Comparison of ENCODE assay signal across 7 mouse cellular contexts in the genomic region with DNA sequence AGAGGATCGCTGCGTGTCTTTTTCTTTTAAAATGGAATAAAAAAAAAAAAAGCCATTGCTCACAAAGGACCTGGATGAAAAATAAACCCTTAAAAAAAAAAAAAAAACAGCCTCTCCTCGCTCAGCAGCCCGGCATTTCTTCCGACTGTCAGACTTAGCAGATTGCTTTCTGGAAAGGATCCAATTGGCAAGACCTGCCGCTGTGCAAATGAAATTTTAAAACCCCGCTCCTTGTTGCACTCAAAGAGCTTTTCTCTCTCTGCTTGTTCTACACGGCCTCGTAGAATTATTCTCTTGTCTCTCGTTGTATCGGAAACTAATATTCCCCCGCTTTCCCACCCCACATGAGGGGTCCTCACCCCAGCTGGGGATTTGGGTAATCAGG.
DNase-seq lines count a peak whose midpoint lies in the region; ATAC-seq and TF ChIP-seq lines count a peak whose summit lies in the region.

No protein-coding gene starts in this region.

- no peak for TF ChIP-seq POLR2A in brain, embryonic 14.5 days (IDR thresholded peaks at IDR 0.05; ENCODE audit: borderline replicate concordance, extremely low read depth, insufficient read depth, insufficient read length, poor library complexity, severe bottlenecking)

- no peaks in the 10 kb centered on the region for H3K36me3 ChIP-seq in heart, embryonic 15.5 days
- no peaks in the 10 kb centered on the region for H3K36me3 ChIP-seq in midbrain, embryonic 13.5 days

- 21% methylated on average over 12 of the region's 12 CpGs for WGBS in heart, embryonic 15.5 days
- 23% methylated on average over 12 of the region's 12 CpGs for WGBS in midbrain, embryonic 13.5 days

- H3K9ac ChIP-seq in heart, embryonic 15.5 days: 0 out of 2 replicates have a peak overlapping the region, but pooled peaks have one; percentile 36
- no peak overlapping the region for H3K9ac ChIP-seq in midbrain, embryonic 13.5 days (replicated peaks)

- peak overlapping the region; percentile 2; the same call in 1 of the 2 replicates for H3K4me3 ChIP-seq in heart, embryonic 15.5 days
- peak overlapping the region; percentile 11; the same call in 1 of the 2 replicates for H3K4me3 ChIP-seq in layer of hippocampus, adult 2 months
- no peak overlapping the region for H3K4me3 ChIP-seq in midbrain, embryonic 13.5 days (replicated peaks)

- no peak for ATAC-seq in heart, embryonic 15.5 days (replicated peaks; ENCODE audit: insufficient number of reproducible peaks, insufficient read depth, low FRiP score, low read depth)
- peak; percentile 43 for ATAC-seq in midbrain, embryonic 13.5 days

- peaks cover 9% of the 10 kb centered on the region; the same call in 1 of the 2 replicates for H3K27me3 ChIP-seq in heart, embryonic 15.5 days
- H3K27me3 ChIP-seq in midbrain, embryonic 13.5 days: peaks cover 7% of the 10 kb centered on the region; the same call in 1 of the 2 replicates

- peak overlapping the region; percentile 54 for H3K4me2 ChIP-seq in heart, embryonic 15.5 days
- peak overlapping the region; percentile 36 for H3K4me2 ChIP-seq in midbrain, embryonic 13.5 days (replicated peaks)

- peak; percentile 36 for DNase-seq in adipocyte (ENCODE audit: low spot score)
- peak; percentile 96 for DNase-seq in brain, embryonic 14.5 days (ENCODE audit: low read depth)
- DNase-seq in layer of hippocampus, adult 2 months (ENCODE audit: low spot score in 2 of 2): peak; percentile 31 to 47
- DNase-seq in thymus, postnatal 4 days: no peak
- no peak for DNase-seq in urinary bladder, adult 2 months (ENCODE audit: low spot score)

- H3K27ac ChIP-seq in heart, embryonic 15.5 days: peak overlapping the region; percentile 88
- no peak overlapping the region for H3K27ac ChIP-seq in layer of hippocampus, adult 2 months
- peak overlapping the region; percentile 92 for H3K27ac ChIP-seq in midbrain, embryonic 13.5 days

- H3K9me3 ChIP-seq in heart, embryonic 15.5 days (replicated peaks): no peaks in the 10 kb centered on the region
- H3K9me3 ChIP-seq in midbrain, embryonic 13.5 days: no peaks in the 10 kb centered on the region

- H3K4me1 ChIP-seq in heart, embryonic 15.5 days (replicated peaks): peaks cover 14% of the 10 kb centered on the region
- peaks cover 48% of the 10 kb centered on the region for H3K4me1 ChIP-seq in midbrain, embryonic 13.5 days (replicated peaks)

- no peak for TF ChIP-seq CTCF in brain, embryonic 14.5 days (IDR thresholded peaks at IDR 0.05; ENCODE audit: borderline replicate concordance, extremely low read depth, insufficient read depth, insufficient read length)
- TF ChIP-seq CTCF in layer of hippocampus, adult 2 months (conservative IDR thresholded peaks at IDR 0.05): no peak

Comparison
In these comparisons a context has a peak if more than half of its experiments do, and no peak if none do; other contexts are left out.
1. DNase-seq: peak in adipocyte (single experiment), brain, embryonic 14.5 days (single experiment) and layer of hippocampus, adult 2 months (2 of 2); none in thymus, postnatal 4 days (single experiment) and urinary bladder, adult 2 months (single experiment).